8 mouse cellular contexts compared by ENCODE assay signal in the genomic region with DNA sequence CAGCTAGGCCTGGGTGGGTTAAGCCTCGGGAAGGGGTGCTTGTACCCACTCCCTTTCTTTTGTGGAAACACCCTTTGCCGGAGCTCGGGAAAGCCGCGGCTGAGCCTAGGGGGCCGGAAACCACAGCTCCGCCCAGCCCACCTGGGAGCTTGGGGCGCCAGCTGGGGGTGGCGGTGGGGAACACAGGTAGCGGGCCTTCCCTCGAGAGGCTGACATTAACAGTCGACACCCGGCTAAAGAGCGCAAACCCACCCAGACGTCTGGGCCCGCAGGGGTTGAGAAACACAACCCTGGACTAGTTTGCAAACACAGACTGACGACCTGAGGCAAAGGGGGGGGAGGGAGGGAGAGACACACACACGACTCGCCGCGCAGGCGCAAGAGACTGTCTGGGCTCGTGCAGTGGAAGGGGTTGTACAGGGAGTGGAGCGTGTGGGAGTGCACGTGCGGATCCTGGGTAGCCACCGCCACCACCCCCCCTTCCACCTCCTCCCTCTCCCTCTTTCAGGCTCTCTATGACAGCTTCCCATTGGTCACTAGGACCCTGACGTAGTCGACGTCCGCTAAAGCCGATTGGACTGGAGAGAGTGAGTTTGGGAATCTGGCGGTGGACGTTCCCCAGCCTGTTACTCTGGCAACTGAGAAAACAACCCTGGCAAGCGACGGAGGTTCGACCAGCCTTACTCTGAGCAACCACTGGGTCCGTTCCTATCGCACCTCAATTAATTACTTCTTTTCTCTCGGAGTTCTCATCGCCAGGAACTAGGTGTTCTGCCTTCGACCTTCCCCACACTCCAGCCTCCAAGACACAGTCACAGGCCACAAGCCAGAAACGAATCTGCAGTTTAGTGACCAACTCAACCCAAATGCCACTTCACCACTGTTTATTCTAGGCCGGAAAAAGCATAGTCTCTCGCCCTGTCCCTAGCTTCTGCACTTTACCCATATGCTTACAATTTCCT. TPM values are rescaled to one million over a fixed set of nuclear protein-coding genes. Genes with fewer than 3 reads are reported as not detected.
A peak's percentile ranks its signal among the peaks of the same experiment; 100 is the strongest.
DNase-seq lines count a peak whose midpoint lies in the region; ATAC-seq and TF ChIP-seq lines count a peak whose summit lies in the region.

No protein-coding gene starts in this region.

- peak; percentile 48 for ATAC-seq in activated CD4-positive, CD25-positive, alpha-beta regulatory T cell, adult 4 months
- peak; percentile 51 for ATAC-seq in megakaryocyte, adult 5-6 weeks (ENCODE audit: poor library complexity, severe bottlenecking)

- TF ChIP-seq CTCF in left cerebral cortex, adult 2 months (IDR thresholded peaks at IDR 0.05): no peak; the same call in 1 of the 2 replicates

- H3K4me3 ChIP-seq in left cerebral cortex, adult 2 months: peak overlapping the region; percentile 57

- intact Hi-C loops in left cerebral cortex, adult 2 months (cut with DNase I): loop anchor here (1.0 to 10.0 kb wide), 3 partner anchors 8 to 246 kb away; a partner anchor contains a TSS

- DNase-seq in embryo, embryonic 10 days (ENCODE audit: low spot score): peak; percentile 98
- peak; percentile 84 to 91 for DNase-seq in gastrocnemius, adult 8-10 months (ENCODE audit: low spot score in 2 of 2)
- DNase-seq in hindlimb bud, embryonic 11.5 days (ENCODE audit: extremely low spot score, low read depth, low spot score): peak; percentile 96
- DNase-seq in left cerebral cortex, adult 2 months (ENCODE audit: extremely low spot score in 1 of 2, low spot score in 2 of 2): peak; percentile 82 to 89
- peak; percentile 94 for DNase-seq in right cerebral cortex, adult 18-20 months
- peak; percentile 69 for DNase-seq in urinary bladder, postnatal 10 days (ENCODE audit: low spot score)

- peak overlapping the region; percentile 99 for H3K27ac ChIP-seq in left cerebral cortex, adult 2 months

RNA-seq across cellular contexts. Expression of a gene that starts 5.3 kb away (rescaled TPM):
- polyA plus RNA-seq in activated CD4-positive, CD25-positive, alpha-beta regulatory T cell, adult 4 months (2017; shearing (Covaris generic)): 10 to 100 TPM; 23.6 to 28.3 TPM
- total RNA-seq in gastrocnemius, adult 8-10 months (2022): 10 to 100 TPM; 19.1 to 22.9 (median 20.8) TPM
- 10 to 100 TPM; 31.1 to 45.3 TPM for total RNA-seq in left cerebral cortex, adult 2 months (2021)
- total RNA-seq in megakaryocyte, adult 5-6 weeks (2015): 27.1 and 29.0 TPM in 2 replicates
- total RNA-seq in megakaryocyte, adult 5-6 weeks (2017): 5.0 and 6.7 TPM in 2 replicates

RNA-seq across cellular contexts. Expression of a gene that starts 20.7 kb away (rescaled TPM):
- under 1 TPM; 0.22 to 0.51 TPM for polyA plus RNA-seq in activated CD4-positive, CD25-positive, alpha-beta regulatory T cell, adult 4 months (2017; shearing (Covaris generic))
- total RNA-seq in gastrocnemius, adult 8-10 months (2022): 1 to 10 TPM; 4.1 to 4.6 (median 4.1) TPM
- 1 to 10 TPM; 2.9 to 3.8 TPM for total RNA-seq in left cerebral cortex, adult 2 months (2021)
- 0.14 TPM in 1 of 2 replicates, not detected in the other for total RNA-seq in megakaryocyte, adult 5-6 weeks (2015)
- 0.18 TPM in 1 of 2 replicates, not detected in the other for total RNA-seq in megakaryocyte, adult 5-6 weeks (2017)

RNA-seq across cellular contexts. Expression of a gene that starts 23.3 kb away (rescaled TPM):
- polyA plus RNA-seq in activated CD4-positive, CD25-positive, alpha-beta regulatory T cell, adult 4 months (2017; shearing (Covaris generic)): 10 to 100 TPM in 1 of 2 experiments, 1 to 10 TPM in 1; 9.4 to 17.9 TPM
- 10 to 100 TPM; 33.2 to 38.0 (median 36.7) TPM for total RNA-seq in gastrocnemius, adult 8-10 months (2022)
- 10 to 100 TPM; 40.7 to 45.6 TPM for total RNA-seq in left cerebral cortex, adult 2 months (2021)
- 11.6 and 15.3 TPM in 2 replicates for total RNA-seq in megakaryocyte, adult 5-6 weeks (2015)
- 24.0 and 28.1 TPM in 2 replicates for total RNA-seq in megakaryocyte, adult 5-6 weeks (2017)

RNA-seq across cellular contexts. Expression of a gene that starts 23.5 kb away (rescaled TPM):
- polyA plus RNA-seq in activated CD4-positive, CD25-positive, alpha-beta regulatory T cell, adult 4 months (2017; shearing (Covaris generic)): 100 to 1,000 TPM; 146 TPM
- total RNA-seq in gastrocnemius, adult 8-10 months (2022): 10 to 100 TPM; 73.2 to 78.1 (median 75.7) TPM
- 100 to 1,000 TPM in 1 of 2 experiments, 10 to 100 TPM in 1; 94.0 to 113 TPM for total RNA-seq in left cerebral cortex, adult 2 months (2021)
- 90.6 and 105 TPM in 2 replicates for total RNA-seq in megakaryocyte, adult 5-6 weeks (2015)
- total RNA-seq in megakaryocyte, adult 5-6 weeks (2017): 147 and 161 TPM in 2 replicates

RNA-seq across cellular contexts. Expression of a gene that starts 49.6 kb away (rescaled TPM):
- polyA plus RNA-seq in activated CD4-positive, CD25-positive, alpha-beta regulatory T cell, adult 4 months (2017; shearing (Covaris generic)): 10 to 100 TPM; 58.7 to 62.7 TPM
- total RNA-seq in gastrocnemius, adult 8-10 months (2022): 1 to 10 TPM; 4.2 to 9.0 (median 5.5) TPM
- 100 to 1,000 TPM; 406 to 416 TPM for total RNA-seq in left cerebral cortex, adult 2 months (2021)
- total RNA-seq in megakaryocyte, adult 5-6 weeks (2015): 13.6 and 13.9 TPM in 2 replicates
- total RNA-seq in megakaryocyte, adult 5-6 weeks (2017): 17.1 and 19.8 TPM in 2 replicates

Comparison
In these comparisons a context has a peak if more than half of its experiments do, and no peak if none do; other contexts are left out.
1. Peak in every context shown above with its lines: DNase-seq, ATAC-seq, H3K4me3 ChIP-seq and H3K27ac ChIP-seq.